ENCODE assay signal across 8 mouse cellular contexts in the genomic region with DNA sequence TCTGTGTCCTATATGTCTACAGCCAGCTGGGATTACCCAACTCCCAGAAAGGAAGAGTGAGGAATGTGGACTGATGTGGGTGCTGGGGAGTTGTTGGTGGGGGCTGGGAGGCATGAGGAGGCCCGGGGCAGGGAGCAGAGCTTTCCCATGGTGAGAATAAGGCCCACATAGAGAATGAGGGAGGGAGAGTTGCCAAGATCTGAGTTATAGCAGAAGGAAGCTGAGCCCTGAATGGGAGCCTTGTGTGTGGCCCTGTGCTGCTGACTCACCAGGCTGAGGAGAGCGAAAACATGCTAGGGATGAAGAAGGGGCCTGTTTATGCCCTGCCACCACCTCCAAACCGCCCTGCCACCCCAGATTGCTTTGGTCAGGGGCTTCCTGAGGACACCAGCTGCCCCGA. TPM values are rescaled to one million over a fixed set of nuclear protein-coding genes. Genes with fewer than 3 reads are reported as not detected.
DNase-seq lines count a peak whose midpoint lies in the region; ATAC-seq and TF ChIP-seq lines count a peak whose summit lies in the region.

No protein-coding gene starts in this region.

- H3K36me3 ChIP-seq in heart, embryonic 11.5 days (ENCODE audit: control insufficient read depth, insufficient read depth, low read length), result no peaks in the 10 kb centered on the region
- H3K36me3 ChIP-seq in forebrain, embryonic 15.5 days, result no peaks in the 10 kb centered on the region
- no peaks in the 10 kb centered on the region for H3K36me3 ChIP-seq in midbrain, embryonic 13.5 days

- H3K4me1 ChIP-seq in heart, embryonic 11.5 days (ENCODE audit: control insufficient read depth, insufficient read depth, low read length), result peaks cover 30% of the 10 kb centered on the region
- peaks cover 35% of the 10 kb centered on the region for H3K4me1 ChIP-seq in forebrain, embryonic 15.5 days
- H3K4me1 ChIP-seq in midbrain, embryonic 13.5 days (replicated peaks), result peaks cover 28% of the 10 kb centered on the region

- H3K27ac ChIP-seq in heart, embryonic 11.5 days (ENCODE audit: low read depth, low read length), result peak overlapping the region; percentile 55; the same call in 1 of the 2 replicates
- H3K27ac ChIP-seq in forebrain, embryonic 15.5 days (replicated peaks), result peak overlapping the region; percentile 33; the same call in 1 of the 2 replicates
- H3K27ac ChIP-seq in layer of hippocampus, adult 2 months, result peak overlapping the region; percentile 64
- H3K27ac ChIP-seq in midbrain, embryonic 13.5 days, result peak overlapping the region; percentile 36; the same call in 1 of the 2 replicates

- no peak for DNase-seq in heart, adult 9 months (ENCODE audit: low spot score in 2 of 2)
- peak; percentile 42 for DNase-seq in adrenal gland, adult 8-10 months
- DNase-seq in layer of hippocampus, adult 2 months (ENCODE audit: low spot score in 2 of 2), result peak; percentile 46 to 76
- DNase-seq in spleen, postnatal 14 days (ENCODE audit: low spot score in 2 of 2), result no peak

- TF ChIP-seq CTCF in layer of hippocampus, adult 2 months (conservative IDR thresholded peaks at IDR 0.05), result no peak

- 31% methylated on average over 4 of the region's 4 CpGs for WGBS in heart, embryonic 11.5 days (ENCODE audit: insufficient replicate concordance)
- 31% methylated on average over 4 of the region's 4 CpGs for WGBS in forebrain, embryonic 15.5 days
- WGBS in midbrain, embryonic 13.5 days, result 64% methylated on average over 4 of the region's 4 CpGs

- ATAC-seq in heart, embryonic 11.5 days (replicated peaks; ENCODE audit: insufficient number of reproducible peaks, low FRiP score, low TSS enrichment), result peak; percentile 28; the same call in 1 of the 2 replicates
- peak; percentile 78 for ATAC-seq in forebrain, embryonic 15.5 days (replicated peaks)
- ATAC-seq in midbrain, embryonic 13.5 days, result peak; percentile 62
- no peak for ATAC-seq in erythroblast, adult 5-6 weeks (replicated peaks; ENCODE audit: low FRiP score, poor library complexity, severe bottlenecking)

- H3K9ac ChIP-seq in heart, embryonic 11.5 days (ENCODE audit: low read depth, low read length), result peak overlapping the region; percentile 46; the same call in 1 of the 2 replicates
- no peak overlapping the region for H3K9ac ChIP-seq in forebrain, embryonic 15.5 days (replicated peaks)
- no peak overlapping the region for H3K9ac ChIP-seq in midbrain, embryonic 13.5 days (replicated peaks)

- H3K9me3 ChIP-seq in heart, embryonic 11.5 days (replicated peaks; ENCODE audit: control insufficient read depth, low read length), result no peaks in the 10 kb centered on the region
- H3K9me3 ChIP-seq in forebrain, embryonic 15.5 days, result no peaks in the 10 kb centered on the region
- H3K9me3 ChIP-seq in midbrain, embryonic 13.5 days, result no peaks in the 10 kb centered on the region

- no peaks in the 10 kb centered on the region for H3K27me3 ChIP-seq in heart, embryonic 11.5 days (ENCODE audit: control insufficient read depth, insufficient read depth, low read length)
- H3K27me3 ChIP-seq in forebrain, embryonic 15.5 days, result no peaks in the 10 kb centered on the region
- H3K27me3 ChIP-seq in midbrain, embryonic 13.5 days, result no peaks in the 10 kb centered on the region

- H3K4me2 ChIP-seq in heart, embryonic 11.5 days, result no peak overlapping the region
- H3K4me2 ChIP-seq in forebrain, embryonic 15.5 days (replicated peaks), result no peak overlapping the region
- no peak overlapping the region for H3K4me2 ChIP-seq in midbrain, embryonic 13.5 days (replicated peaks)

- no peak overlapping the region for H3K4me3 ChIP-seq in heart, embryonic 11.5 days (ENCODE audit: low read depth, low read length)
- H3K4me3 ChIP-seq in forebrain, embryonic 15.5 days, result no peak overlapping the region
- no peak overlapping the region; the same call in 1 of the 2 replicates for H3K4me3 ChIP-seq in layer of hippocampus, adult 2 months
- no peak overlapping the region for H3K4me3 ChIP-seq in midbrain, embryonic 13.5 days (replicated peaks)

RNA-seq across cellular contexts. Expression of a gene that starts 32.1 kb away (rescaled TPM):
- polyA plus RNA-seq in heart, embryonic 11.5 days (2014; fragmentation: Nextera tagmentation; extraction: Ambion mirVana), result 1.7 and 1.9 TPM in 2 replicates
- total RNA-seq in adrenal gland, adult 8-10 months (2022), result 10 to 100 TPM; 21.8 to 30.9 (median 26.2) TPM
- 0.61 and 0.76 TPM in 2 replicates for polyA plus RNA-seq in forebrain, embryonic 15.5 days (2015; fragmentation: Nextera tagmentation; extraction: Ambion mirVana)
- total RNA-seq in layer of hippocampus, adult 2 months (2021), result under 1 TPM; 0.41 to 0.47 TPM
- polyA plus RNA-seq in midbrain, embryonic 13.5 days (2015; fragmentation: Nextera tagmentation; extraction: Ambion mirVana), result 0.66 and 1.3 TPM in 2 replicates
- not detected in 2 replicates for total RNA-seq in erythroblast, adult 5-6 weeks (2015; ENCODE audit: low replicate concordance)
- total RNA-seq in erythroblast, adult 5-6 weeks (2017; ENCODE audit: low replicate concordance), result not detected in 2 replicates

RNA-seq across cellular contexts. Expression of a gene that starts 59.1 kb away (rescaled TPM):
- 26.1 and 35.7 TPM in 2 replicates for polyA plus RNA-seq in heart, embryonic 11.5 days (2014; fragmentation: Nextera tagmentation; extraction: Ambion mirVana)
- total RNA-seq in adrenal gland, adult 8-10 months (2022), result 10 to 100 TPM; 15.7 to 29.3 (median 20.8) TPM
- polyA plus RNA-seq in forebrain, embryonic 15.5 days (2015; fragmentation: Nextera tagmentation; extraction: Ambion mirVana), result 54.8 and 61.1 TPM in 2 replicates
- total RNA-seq in layer of hippocampus, adult 2 months (2021), result 10 to 100 TPM; 21.1 to 25.4 TPM
- polyA plus RNA-seq in midbrain, embryonic 13.5 days (2015; fragmentation: Nextera tagmentation; extraction: Ambion mirVana), result 63.6 and 66.7 TPM in 2 replicates
- total RNA-seq in erythroblast, adult 5-6 weeks (2015; ENCODE audit: low replicate concordance), result not detected in 2 replicates
- under 0.01 and 0.42 TPM in 2 replicates for total RNA-seq in erythroblast, adult 5-6 weeks (2017; ENCODE audit: low replicate concordance)

Comparison
In these comparisons a context has a peak if more than half of its experiments do, and no peak if none do; other contexts are left out.
1. DNase-seq: peak in adrenal gland, adult 8-10 months (single experiment) and layer of hippocampus, adult 2 months (2 of 2); none in heart, adult 9 months (0 of 2) and spleen, postnatal 14 days (0 of 2).
2. RNA of a gene that starts 32.1 kb away (total RNA-seq): 21.8 to 30.9 TPM in adrenal gland, adult 8-10 months; 0.41 to 0.47 TPM in layer of hippocampus, adult 2 months and not detected in erythroblast, adult 5-6 weeks; every median in the first group is over 10 times any median in the second.
3. RNA of a gene that starts 59.1 kb away (total RNA-seq): 21.1 to 25.4 TPM in layer of hippocampus, adult 2 months and 15.7 to 29.3 TPM in adrenal gland, adult 8-10 months; under 0.01 to 0.42 TPM in erythroblast, adult 5-6 weeks; every median in the first group is over 10 times any median in the second.
4. Peak in every context shown above with its lines, with median percentiles within 50 percentile points of each other: H3K27ac ChIP-seq.